Mouse (Mus musculus) thymus, adult 2 months (tissue): ENCODE data around the gene Ubr3. TPM values are rescaled to one million over a fixed set of nuclear protein-coding genes. Genes with fewer than 3 reads are reported as not detected.

Experiments
- DNase-seq: peaks from one replicate; pipeline ENCODE4 v3.0.0; 2021
- H3K27ac ChIP-seq: fragments of 200-500 bp; 2 replicates; pipeline ENCODE4 v1.5.1; 2012; ENCODE audit warnings: low read length, control low read depth; ENCODE audit not compliant: control insufficient read depth, insufficient read depth
- H3K27me3 ChIP-seq: fragments of 200-500 bp; 2 replicates; pipeline ENCODE4 v1.6.1; 2012; ENCODE audit warnings: mild to moderate bottlenecking, low read length, moderate library complexity, mixed read lengths; ENCODE audit not compliant: control insufficient read depth, insufficient read depth
- H3K36me3 ChIP-seq: fragments of 200-500 bp; 2 replicates; pipeline ENCODE4 v1.6.1; 2012; ENCODE audit warnings: mild to moderate bottlenecking, low read length, moderate library complexity; ENCODE audit not compliant: control insufficient read depth, insufficient read depth
- H3K4me1 ChIP-seq: fragments of 200-500 bp; replicated peaks from 2 replicates; pipeline ENCODE4 v1.6.1; 2012; ENCODE audit warnings: low read length; ENCODE audit not compliant: control insufficient read depth, insufficient read depth
- H3K4me3 ChIP-seq: fragments of 200-500 bp; 2 replicates; pipeline ENCODE4 v1.5.1; 2012; ENCODE audit warnings: mild to moderate bottlenecking, low read length, control low read depth, moderate library complexity; ENCODE audit not compliant: control insufficient read depth, insufficient read depth
- CTCF ChIP-seq: fragments of 200-500 bp; IDR thresholded peaks from 2 replicates; pipeline ENCODE4 v1.5.1; 2012; ENCODE audit warnings: mild to moderate bottlenecking, control low read depth, low read length, moderate library complexity, borderline replicate concordance; ENCODE audit not compliant: control insufficient read depth, poor library complexity, insufficient read depth; ENCODE audit errors: extremely low read depth
- POLR2A ChIP-seq: fragments of 200-500 bp; IDR thresholded peaks from 2 replicates; pipeline ENCODE4 v1.6.1; 2012; ENCODE audit warnings: mild to moderate bottlenecking, low read length, control low read depth, moderate library complexity; ENCODE audit not compliant: control insufficient read depth, poor library complexity, insufficient read depth; ENCODE audit errors: extremely low read depth
- WGBS: fragments of 180-500 bp; shearing (Covaris S2); methylation state at CpG from one replicate; pipeline ENCODE4 v1.1.7; 2018; 5-methylcytosine and 5-hydroxymethylcytosine counted together
- polyA plus RNA-seq: library from polyadenylated mRNA; depleted of rRNA; stranded (reverse); fragments of >200 nt; gene quantifications from 2 replicates; pipeline ENCODE4 v1.2.3, GENCODE M21; 2012

Ubr3 gene
- polyA plus RNA-seq, 1 experiment = 13.7 TPM

DNA sequence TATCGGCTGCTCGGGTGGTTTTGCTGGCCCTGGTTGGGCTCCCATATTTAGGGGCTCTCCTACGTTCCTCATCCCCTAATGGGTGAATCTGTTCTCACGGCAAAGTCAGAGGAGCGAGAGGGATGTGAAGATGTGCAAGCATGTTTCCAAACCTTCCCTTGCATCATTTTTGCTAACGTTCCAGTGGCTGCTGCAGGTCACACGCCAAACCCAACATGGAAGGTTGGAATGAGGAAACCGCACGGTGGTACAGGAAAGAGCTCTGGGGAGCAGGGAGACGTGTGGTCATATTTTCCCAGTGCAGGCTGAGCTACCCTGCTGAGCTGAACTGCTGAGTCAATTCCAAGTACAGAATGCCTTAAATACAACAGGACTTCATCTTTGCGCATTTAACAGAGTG, 150.8 kb downstream of the Ubr3 start:
- no peak for DNase-seq
- TF ChIP-seq POLR2A = no peak
- no peak for TF ChIP-seq CTCF
- WGBS = 46% methylated on average over 11 of the region's 11 CpGs
- H3K4me3 ChIP-seq = no peak overlapping the region
- no peak overlapping the region for H3K27ac ChIP-seq
- no peaks in the 10 kb centered on the region for H3K27me3 ChIP-seq
- H3K4me1 ChIP-seq = no peaks in the 10 kb centered on the region
- H3K36me3 ChIP-seq = no peaks in the 10 kb centered on the region

DNA sequence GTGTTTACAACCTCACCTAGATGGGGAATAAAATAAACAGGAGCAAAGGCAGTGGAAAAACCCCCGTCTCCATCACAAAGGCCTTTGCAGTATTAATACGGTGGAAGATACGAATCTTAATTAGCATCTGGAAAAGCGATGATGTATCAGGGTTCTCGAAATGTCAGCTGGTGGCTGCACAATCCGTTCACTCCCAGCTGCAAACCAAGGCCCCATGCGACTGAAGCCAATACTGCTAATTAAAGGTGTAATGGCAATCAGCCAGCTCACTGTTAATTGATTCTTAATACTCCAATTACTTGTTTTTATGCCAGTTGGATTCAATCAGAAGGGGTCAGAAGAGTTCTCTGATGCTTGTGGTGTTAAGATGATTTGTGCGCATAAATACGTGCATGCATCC, 156.8 kb downstream of the Ubr3 start:
- 96% methylated on average over 9 of the region's 9 CpGs for WGBS

DNA sequence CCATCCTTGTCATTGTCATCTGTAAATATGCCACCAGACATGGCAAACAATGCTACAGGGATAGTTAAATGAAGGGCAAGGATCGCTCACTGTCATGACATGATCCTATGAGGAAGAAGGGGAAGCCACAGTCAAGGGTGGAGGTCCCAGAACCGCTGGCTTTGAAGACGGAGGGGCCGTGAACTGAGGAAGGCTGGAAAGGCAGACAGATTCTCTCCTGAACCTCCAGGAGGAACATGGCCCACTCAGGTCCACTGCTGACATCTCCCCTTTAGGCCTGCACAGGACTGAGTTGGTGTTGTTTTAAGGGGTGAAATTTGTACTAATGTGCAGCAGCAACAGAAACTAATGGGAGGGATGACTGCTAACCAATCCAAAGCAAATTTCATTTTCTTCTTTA, 161.2 kb downstream of the Ubr3 start:
- 94% methylated on average over 4 of the region's 4 CpGs for WGBS
- TF ChIP-seq CTCF (no peak), POLR2A (no peak)
- DNase-seq = no peak

More for the DNA sequence above, 156.8 kb downstream of the Ubr3 start:
- no peaks in the 10 kb centered on the region for H3K4me1 ChIP-seq
- DNase-seq = no peak
- H3K4me3 ChIP-seq = no peak overlapping the region
- no peak overlapping the region for H3K27ac ChIP-seq
- TF ChIP-seq CTCF = no peak
- TF ChIP-seq POLR2A = no peak
- H3K36me3 ChIP-seq = no peaks in the 10 kb centered on the region
- no peaks in the 10 kb centered on the region for H3K27me3 ChIP-seq

DNA sequence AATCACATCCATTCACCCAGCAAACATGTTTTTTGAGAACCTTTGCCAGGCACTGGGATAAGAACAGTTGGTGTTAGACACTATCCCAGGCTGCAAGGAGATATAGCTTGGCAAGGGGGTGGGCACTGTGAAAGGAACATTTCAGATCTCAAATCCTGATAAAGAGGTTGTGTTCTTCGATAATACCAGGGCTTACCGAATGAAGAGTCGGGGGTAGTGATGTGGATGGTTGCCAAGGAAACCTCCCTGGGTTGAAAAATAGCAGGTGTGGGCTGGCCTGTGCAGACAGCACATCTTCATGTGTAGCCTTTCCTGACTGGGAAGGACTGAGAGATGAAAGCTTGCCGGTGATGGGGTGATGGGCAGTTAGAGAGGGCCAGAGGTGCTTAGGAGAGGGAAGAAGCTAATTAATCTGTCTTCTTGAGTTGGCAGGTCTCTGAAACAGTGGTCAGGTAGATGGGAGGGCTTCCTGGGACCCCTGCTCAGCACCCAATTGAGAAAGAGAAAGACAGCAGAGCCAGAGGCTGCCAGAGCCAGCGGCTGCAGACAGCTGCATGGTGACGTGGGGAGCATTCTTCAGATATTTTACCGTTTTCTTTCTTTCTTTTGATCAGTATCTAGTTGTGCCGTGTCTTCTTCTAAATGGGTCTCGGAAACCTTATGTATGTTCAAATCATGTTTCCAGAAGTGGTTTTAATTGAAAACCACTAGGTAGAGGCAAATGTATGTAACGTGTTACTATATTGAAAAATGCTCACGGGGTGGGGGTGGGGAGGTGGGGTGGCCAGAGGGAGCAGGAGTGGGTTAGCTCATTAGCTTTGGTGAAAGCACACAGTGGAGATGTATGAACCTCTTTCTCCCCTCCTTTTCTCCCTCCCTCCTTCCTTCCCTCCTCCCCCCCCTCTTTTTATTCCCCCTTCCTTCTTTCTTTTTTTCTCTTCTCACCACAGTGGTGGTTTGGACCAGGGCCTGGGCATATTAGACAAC, 163.6 kb downstream of the Ubr3 start:
- Histone ChIP-seq H3K36me3 (no peaks in the 10 kb centered on the region), H3K27ac (no peak overlapping the region), H3K4me3 (no peak overlapping the region), H3K27me3 (no peaks in the 10 kb centered on the region), H3K4me1 (no peaks in the 10 kb centered on the region)
- 71% methylated on average over 11 of the region's 11 CpGs for WGBS
- TF ChIP-seq POLR2A (no peak), CTCF (no peak)
- DNase-seq = no peak

More for the DNA sequence above, 161.2 kb downstream of the Ubr3 start:
- Histone ChIP-seq H3K27me3 (no peaks in the 10 kb centered on the region), H3K27ac (no peak overlapping the region), H3K4me3 (no peak overlapping the region), H3K4me1 (no peaks in the 10 kb centered on the region), H3K36me3 (no peaks in the 10 kb centered on the region)

DNA sequence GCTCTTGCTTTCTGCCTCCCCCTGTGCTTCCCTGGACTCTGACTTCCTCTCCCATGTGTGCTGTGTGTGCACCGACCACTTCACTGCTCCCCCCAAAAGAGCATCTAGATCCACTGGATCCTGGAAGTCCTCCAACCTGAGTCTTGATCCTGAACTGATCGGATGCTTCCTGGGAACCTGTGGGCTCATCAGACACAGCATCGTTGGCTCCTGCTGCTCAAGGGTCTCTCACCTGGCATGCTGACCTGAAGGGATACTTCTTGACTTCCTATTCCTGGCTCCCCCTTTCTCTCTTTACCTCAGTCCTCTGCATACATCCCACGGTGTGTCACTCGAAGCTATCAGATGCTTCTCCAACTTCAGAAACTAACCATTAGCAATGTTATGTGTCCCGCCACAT, 168.1 kb downstream of the Ubr3 start:
- no peak for TF ChIP-seq CTCF
- no peak for TF ChIP-seq POLR2A
- no peak overlapping the region for H3K4me3 ChIP-seq
- no peak for DNase-seq
- whole genome bisulfite sequencing = 85% methylated on average over 6 of the region's 6 CpGs
- H3K4me1 ChIP-seq = no peaks in the 10 kb centered on the region
- no peaks in the 10 kb centered on the region for H3K36me3 ChIP-seq
- no peak overlapping the region for H3K27ac ChIP-seq
- no peaks in the 10 kb centered on the region for H3K27me3 ChIP-seq

DNA sequence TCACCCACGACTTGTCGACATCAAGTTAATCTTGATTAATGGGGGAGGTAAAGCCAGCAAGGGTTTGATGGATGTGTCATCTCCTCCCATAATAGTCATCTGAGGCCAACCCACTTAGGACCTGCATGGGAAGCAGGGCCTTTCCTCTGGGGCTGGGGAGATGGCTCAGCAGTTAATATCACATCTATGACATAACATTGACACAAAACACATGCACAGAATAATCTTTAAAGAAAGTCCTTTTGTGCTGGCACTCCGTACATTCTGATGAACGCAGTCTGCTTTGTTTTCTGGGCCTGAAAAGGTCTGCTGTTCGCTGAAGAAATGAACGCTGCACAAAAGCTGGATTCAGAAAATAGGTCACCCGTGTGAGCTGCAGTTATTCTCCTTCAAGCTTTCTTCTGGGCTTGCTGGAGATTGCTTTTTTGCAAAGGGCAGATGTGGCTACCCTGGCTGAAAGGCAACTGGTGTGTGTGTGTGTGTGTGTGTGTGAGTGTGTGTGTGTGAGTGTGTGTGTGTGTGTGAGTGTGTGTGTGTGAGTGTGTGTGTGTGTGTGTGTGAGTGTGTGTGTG, 168.8 kb downstream of the Ubr3 start:
- TF ChIP-seq POLR2A (no peak), CTCF (no peak)
- H3K27me3 ChIP-seq = no peaks in the 10 kb centered on the region
- WGBS = 85% methylated on average over 7 of the region's 7 CpGs
- no peak overlapping the region for H3K4me3 ChIP-seq
- no peak overlapping the region for H3K27ac ChIP-seq
- H3K36me3 ChIP-seq = no peaks in the 10 kb centered on the region
- no peak for DNase-seq
- H3K4me1 ChIP-seq = no peaks in the 10 kb centered on the region
